Mouse (Mus musculus): ENCODE data around the gene Tmem102.
A peak's percentile ranks its signal among the peaks of the same experiment; 100 is the strongest.

Gene Tmem102

GRCm38 (mm10) chr11:69818871-69819270 lies 13.4 kb upstream of the Tmem102 start:
- DNase-seq (ENCODE audit: low read depth): no peak

GRCm38 (mm10) chr11:69818365-69818764 lies 12.9 kb upstream of the Tmem102 start, which contains the start of gene Spem2:
Gene Spem2, minus strand, starts transcription at chr11:69818465.
- no peak for DNase-seq (ENCODE audit: low read depth)

DNA sequence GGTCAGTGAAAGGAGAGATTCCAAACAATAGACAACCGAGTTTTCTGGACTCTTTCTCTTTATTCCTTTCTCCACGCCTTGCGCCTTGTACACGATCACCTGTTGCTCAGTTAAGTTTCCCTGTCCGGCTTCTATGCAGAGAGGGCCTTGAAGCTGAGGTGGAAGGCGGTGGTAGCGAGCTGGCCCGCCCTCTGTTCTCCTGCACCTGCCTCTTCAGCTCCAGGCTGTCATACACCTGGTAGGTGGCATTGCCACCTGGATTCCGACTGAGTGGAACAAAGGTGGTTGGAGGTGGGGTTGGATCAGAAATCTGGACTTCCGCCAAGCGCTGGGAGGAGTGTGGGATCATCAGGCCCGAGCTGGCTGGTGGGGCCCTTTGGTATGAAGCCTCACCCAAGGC lies 11.1 kb upstream of the Tmem102 start:
- no peak for DNase-seq (ENCODE audit: low read depth)

DNA sequence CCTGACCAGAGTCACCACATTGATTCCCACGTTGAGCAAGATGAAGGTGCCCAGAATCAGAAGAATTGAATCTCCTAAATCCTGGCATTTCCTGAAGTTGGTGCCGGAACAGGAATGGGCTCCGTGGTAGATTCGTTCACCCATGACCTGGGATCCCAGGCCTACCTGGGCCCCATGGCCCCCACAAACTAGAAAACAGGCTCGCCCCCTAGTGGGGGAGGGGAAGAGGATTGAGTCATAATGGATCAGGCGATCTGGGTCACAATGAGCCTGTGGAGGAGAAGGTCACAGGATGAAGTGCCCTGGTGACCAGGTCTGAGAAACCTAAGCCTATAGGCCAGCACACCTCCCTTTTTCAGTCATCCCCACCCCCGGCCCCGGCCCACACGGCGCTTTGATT lies 9.7 kb upstream of the Tmem102 start, which contains the start of gene Gm39566:
TSS of gene Gm39566 (minus strand) at position 144 of the 400 bp plus-strand sequence.
- DNase-seq (ENCODE audit: low read depth): no peak

DNA sequence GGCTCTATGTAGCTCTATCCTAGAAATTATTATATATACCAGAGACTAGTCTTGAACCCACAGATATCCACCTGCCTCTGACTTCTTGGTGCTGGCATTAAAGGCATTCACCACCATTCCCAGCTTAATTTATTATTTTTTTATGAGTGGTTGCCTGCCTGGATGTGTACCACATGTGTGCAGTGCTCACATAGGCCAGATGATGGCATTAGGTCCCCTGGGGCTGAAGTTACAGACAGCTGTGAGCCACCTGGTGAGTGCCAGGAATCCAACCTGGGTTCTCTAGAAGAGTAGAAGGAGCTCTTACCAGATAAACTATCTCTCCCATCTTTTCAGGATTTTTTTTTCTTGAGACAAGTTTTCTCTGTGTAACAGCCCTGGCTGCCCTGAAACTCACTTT lies 4.9 kb upstream of the Tmem102 start:
- DNase-seq (ENCODE audit: low read depth): no peak

DNA sequence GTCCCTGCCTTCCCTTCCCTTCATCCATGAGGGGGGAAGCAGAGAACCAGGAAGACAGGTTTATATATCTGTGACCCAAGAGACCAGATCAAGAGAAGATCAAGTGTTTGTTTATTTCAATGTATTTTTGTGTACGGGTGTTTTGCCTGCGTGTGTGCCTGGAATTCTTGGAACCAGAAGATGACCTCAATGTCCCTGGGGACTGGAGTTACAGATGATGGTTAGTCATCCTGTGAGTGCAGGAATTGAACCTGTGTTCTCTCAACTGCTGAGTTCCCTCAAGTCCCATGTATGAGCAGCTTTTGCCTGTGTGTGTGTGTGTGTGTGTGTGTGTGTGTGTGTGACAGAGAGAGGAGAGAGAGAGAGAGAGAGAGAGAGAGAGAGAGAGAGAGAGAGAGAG lies 2.2 kb upstream of the Tmem102 start:
- DNase-seq (ENCODE audit: low read depth): no peak

DNA sequence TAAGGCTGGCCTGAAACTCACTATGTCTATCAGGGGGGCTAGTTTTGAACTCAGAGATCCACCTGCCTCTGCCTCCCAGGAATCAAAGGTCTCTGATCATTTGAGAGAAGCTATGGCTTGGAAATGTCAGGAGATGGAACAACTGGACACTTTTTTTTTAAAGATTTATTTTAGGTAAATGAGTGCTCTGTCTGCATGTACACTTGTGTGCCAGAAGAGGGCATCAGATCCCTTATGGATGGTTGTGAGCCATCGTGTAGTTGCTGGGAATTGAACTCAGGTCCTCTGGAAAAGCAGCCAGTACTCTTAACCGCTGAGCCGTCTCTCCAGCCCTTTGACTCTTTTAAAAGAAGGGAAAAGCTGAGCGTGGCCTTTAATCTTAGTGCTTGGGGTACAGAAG lies 954 bp upstream of the Tmem102 start:
- DNase-seq (ENCODE audit: low read depth): no peak

- no peak for DNase-seq (ENCODE audit: low read depth)
Observed at GRCm38 (mm10) chr11:69804652-69804940, 828 bp downstream of the Tmem102 start.

DNA sequence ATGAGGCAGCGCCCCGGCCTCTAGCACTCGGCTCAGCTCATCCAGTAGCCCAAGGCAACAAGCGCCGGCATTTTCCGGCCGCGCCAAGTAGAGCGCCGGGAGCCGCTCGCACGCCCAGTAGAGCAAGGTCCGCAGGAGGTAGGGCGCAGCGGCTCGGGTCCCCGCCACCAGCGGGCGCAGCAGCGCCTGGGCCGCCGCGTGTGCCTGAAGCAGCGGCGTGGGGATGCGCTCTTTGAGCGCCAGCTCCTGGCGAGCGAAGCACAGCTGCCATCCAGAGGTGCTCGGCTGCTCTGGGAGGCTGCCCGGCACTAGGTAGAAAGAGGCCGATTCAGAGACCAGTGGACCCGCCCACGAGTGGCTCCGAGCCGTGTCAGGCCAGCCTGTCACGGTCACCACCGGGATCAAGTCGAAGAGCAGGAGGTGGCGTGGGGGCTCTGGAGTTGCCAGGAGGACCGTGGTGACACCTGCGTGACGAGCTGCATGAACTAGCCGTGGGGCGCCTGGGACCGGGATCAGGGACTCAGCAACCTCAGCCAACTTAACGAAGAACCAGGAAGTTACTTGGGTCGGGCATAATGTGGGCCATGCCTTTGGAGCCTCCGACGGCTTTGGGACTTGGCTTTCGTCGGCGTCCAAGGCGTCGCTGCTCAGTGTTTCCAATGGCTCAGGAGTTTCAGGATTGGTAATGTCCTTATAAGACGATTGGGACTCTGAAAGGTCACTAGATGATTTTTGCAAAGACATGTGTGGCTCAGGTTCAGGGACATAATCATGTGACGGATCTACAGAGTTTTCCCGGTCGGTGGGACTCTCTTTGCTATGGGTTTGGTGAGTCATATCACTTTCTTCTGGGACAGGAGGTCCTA lies 1.4 kb downstream of the Tmem102 start:
- peak; percentile 56 for DNase-seq (ENCODE audit: low read depth)

- no peak for DNase-seq (ENCODE audit: low read depth)
Observed at GRCm38 (mm10) chr11:69803328-69803727, 2.1 kb downstream of the Tmem102 start.

DNA sequence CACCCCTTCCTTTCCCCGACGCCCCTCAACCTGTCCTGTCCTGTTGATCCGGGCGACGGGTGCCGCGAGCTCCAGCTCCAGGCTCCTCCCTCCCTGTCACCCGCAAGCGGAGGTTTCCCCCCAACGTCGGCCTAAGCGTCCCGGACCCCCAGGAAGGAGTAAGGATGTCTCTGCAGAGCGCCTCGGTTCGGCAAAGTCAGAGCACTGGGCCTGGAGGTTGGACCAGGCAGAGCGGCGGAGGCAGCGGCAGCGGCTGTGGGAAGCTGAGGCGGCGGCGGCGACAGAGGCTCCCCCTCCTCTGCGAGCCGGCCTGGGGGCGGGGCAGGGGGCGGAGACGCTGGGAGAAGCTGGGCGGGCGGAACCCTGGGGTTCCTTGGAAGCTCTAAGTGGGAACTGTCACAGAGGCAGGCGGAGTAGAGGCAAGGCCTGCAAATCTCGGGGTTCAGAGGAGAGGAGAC lies 2.7 kb downstream of the Tmem102 start:
- no peak for DNase-seq (ENCODE audit: low read depth)

GRCm38 (mm10) chr11:69801379-69801977 lies 3.9 kb downstream of the Tmem102 start, which contains the start of gene Fgf11:
Gene Fgf11, minus strand, starts transcription at chr11:69801857.
- DNase-seq (ENCODE audit: low read depth): no peak

DNA sequence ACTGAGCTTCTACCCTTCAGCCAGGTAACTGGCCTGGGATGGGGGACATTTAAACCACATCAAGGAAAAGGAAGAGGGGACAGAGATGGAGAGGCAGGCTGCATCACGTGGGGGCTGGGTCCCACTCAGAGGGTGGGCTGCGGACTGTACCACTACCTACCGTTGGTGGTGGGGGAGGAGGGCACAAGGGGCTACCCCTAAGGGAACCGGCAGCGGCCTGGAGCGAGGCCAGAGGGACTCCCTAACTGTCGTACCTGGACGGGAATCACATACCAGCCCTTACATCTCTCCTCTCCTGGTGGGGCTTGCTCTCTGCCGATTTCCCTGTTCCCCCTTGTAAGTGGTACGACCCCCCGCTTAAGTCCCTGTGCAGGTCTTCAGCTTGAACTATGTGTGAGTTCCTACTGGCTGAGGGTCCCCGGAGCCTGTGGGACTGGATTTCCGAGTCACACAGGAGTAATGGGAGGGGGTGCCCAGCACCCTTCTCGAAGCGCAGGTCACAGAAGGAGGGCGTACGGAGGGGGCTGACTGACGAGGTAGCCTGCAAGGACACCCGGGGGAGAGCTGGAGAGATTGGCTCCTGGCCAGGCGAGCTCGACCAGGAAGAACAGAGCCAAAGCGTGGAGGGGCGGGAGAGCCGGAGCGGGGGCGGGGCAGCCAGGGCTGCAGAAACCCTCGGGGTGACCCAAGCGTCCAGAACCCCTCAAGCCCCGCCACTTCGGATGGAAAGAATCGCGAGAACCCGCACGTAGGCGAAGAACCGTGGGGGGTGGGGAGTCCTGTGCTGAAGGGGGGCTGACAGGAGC lies 4.8 kb downstream of the Tmem102 start:
- no peak for DNase-seq (ENCODE audit: low read depth)

DNA sequence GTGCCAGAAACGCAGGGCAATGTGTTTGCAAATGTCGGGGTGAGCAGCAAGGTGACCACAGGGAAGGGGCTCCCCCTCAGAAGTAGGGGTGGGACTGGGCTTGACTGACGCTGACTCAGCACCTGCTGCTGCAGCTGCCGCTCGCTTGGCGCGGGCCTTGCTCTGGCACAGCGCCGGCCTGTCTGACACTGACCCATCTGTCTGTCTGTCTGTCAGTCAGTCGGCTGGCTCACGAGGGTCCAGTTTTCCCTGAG lies 5.4 kb downstream of the Tmem102 start:
- DNase-seq (ENCODE audit: low read depth): no peak

GRCm38 (mm10) chr11:69799394-69800137 lies 5.9 kb downstream of the Tmem102 start:
- DNase-seq (ENCODE audit: low read depth): no peak

- no peak for DNase-seq (ENCODE audit: low read depth)
Observed at GRCm38 (mm10) chr11:69797924-69798323, 7.5 kb downstream of the Tmem102 start.

- no peak for DNase-seq (ENCODE audit: low read depth)
Observed at GRCm38 (mm10) chr11:69795983-69796435, 9.4 kb downstream of the Tmem102 start.

DNA sequence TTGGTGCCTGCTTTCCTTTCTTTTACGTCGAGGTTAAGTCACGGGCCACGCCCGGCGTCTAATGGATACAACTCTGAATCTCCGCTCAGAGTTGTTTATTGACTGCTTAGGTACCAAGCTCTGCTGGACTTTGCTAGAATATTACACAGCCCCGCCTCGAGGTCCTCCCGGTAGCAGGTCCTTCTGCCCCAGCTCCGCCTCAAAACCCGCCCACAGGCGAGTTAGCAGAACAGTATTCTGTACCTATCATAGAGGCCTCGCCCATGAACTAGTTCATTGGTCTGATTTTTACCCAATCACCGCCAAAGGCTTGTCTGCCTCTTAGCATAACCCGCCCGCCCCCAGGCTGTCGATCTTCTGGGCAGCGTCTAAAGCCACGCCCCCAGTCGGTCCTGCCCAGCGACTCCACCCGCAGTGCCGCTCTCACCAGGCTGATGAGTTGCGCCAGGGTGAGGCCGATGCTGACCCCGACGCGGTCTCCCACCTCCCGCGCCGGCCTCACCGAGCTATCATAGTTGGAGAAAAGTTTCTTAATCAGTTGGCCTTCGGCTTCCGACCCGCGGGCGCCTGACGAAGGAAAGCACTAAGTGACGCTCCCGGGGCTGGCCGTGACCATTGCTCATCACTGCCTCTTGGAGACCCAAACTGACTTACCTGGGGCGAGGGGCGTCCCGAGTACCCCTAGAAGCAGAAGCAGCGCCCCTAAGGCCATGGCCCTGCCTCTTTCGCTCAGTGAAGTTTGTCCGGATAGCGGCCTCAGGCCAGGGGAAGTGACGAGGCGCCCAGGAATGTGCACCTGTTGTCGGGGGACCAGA lies 10.0 kb downstream of the Tmem102 start, which contains the start of gene Chrnb1:
TSS of gene Chrnb1 (minus strand) at position 776 of the 815 bp plus-strand sequence.
- DNase-seq (ENCODE audit: low read depth): peak; percentile 89

DNA sequence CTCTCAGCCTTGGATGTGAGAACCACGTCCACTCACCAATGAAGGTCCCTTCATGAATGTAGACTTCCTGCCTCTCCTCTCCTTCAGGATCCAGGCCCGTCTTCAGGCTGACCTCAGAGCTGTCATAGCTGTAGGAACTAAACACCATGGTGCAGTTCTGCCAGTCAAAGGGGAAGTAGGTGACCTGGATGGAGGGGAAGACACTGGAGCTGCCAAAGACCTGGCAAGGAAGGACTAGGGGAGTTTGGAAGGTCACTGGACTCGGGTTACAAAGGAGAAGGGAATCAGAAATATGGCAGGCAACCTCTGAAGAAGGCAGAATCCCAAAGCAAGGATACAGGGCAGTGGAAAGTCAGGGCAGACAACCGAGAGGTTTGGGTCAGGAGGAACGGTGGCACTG lies 12.0 kb downstream of the Tmem102 start:
- no peak for DNase-seq (ENCODE audit: low read depth)

- DNase-seq (ENCODE audit: low read depth): no peak
Observed at GRCm38 (mm10) chr11:69791420-69791819, 14.0 kb downstream of the Tmem102 start.

DNA sequence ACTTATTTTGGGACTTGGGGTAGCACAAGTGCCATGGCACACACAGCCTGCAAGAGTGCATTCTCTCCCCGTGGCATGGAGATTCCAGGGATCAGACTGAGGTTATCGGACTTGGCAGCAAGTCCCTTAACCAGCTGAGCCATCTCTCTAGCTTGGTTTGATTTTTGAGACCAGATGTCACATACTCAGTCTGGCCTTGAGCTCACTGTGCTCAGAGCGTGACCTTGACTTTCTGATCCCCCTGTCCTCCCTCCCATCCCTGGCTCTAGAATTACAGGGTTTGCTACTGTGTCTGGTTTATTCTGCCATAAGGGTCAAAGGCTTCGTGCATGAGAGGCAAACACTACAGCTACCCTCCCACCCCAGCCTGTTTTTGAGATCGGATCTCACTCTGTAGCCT lies 16.0 kb downstream of the Tmem102 start:
- no peak for DNase-seq (ENCODE audit: low read depth)

Measured in c-Kit-positive CD71-negative TER-119-negative erythroid progenitor cells, embryonic 14.5 days (primary cell).